Mouse (Mus musculus) hindbrain, embryonic 16.5 days (tissue): Measurements from ENCODE around the gene Nme6. TPM values are rescaled to one million over a fixed set of nuclear protein-coding genes. Genes with fewer than 3 reads are reported as not detected.

Experiments used
- ATAC-seq: fragments of 200-750 bp; cut with Nextera tagmentation; 2 replicates; pipeline ENCODE4 v1.8.0; 2017; ENCODE audit warnings: moderate TSS enrichment, moderate library complexity
- H3K27ac ChIP-seq: fragments of 300-500 bp; sonication (generic); 2 replicates; pipeline ENCODE4 v1.5.1; 2014; ENCODE audit warnings: low read depth, mild to moderate bottlenecking, control low read depth, low read length, moderate library complexity
- H3K27me3 ChIP-seq: fragments of 300-500 bp; sonication (generic); replicated peaks from 2 replicates; pipeline ENCODE4 v1.6.1; 2014; ENCODE audit warnings: low read length; ENCODE audit not compliant: control insufficient read depth, insufficient read depth
- H3K36me3 ChIP-seq: fragments of 300-500 bp; sonication (generic); 2 replicates; pipeline ENCODE4 v1.6.1; 2014; ENCODE audit warnings: mild to moderate bottlenecking, low read length, moderate library complexity, mixed read lengths; ENCODE audit not compliant: control insufficient read depth, insufficient read depth
- H3K4me1 ChIP-seq: fragments of 300-500 bp; sonication (generic); 2 replicates; pipeline ENCODE4 v1.6.1; 2014; ENCODE audit warnings: low read depth, low read length; ENCODE audit not compliant: control insufficient read depth, insufficient read depth
- H3K4me2 ChIP-seq: fragments of 300-500 bp; sonication (generic); 2 replicates; pipeline ENCODE4 v1.6.1; 2014; ENCODE audit warnings: mild to moderate bottlenecking, low read length, control low read depth, moderate library complexity
- H3K4me3 ChIP-seq: fragments of 300-500 bp; sonication (generic); 2 replicates; pipeline ENCODE4 v1.5.1; 2014; ENCODE audit warnings: mild to moderate bottlenecking, low read length, control low read depth, moderate library complexity
- H3K9ac ChIP-seq: fragments of 300-500 bp; sonication (generic); 2 replicates; pipeline ENCODE4 v1.6.1; 2014; ENCODE audit warnings: low read depth, mild to moderate bottlenecking, control low read depth, low read length, moderate library complexity
- H3K9me3 ChIP-seq: fragments of 300-500 bp; sonication (generic); 2 replicates; pipeline ENCODE4 v1.6.1; 2014; ENCODE audit warnings: mild to moderate bottlenecking, low read length, moderate library complexity; ENCODE audit not compliant: control insufficient read depth
- WGBS: fragments of 180-500 bp; shearing (Covaris S2); extraction: QIAGEN DNeasy Blood & Tissue Kit; methylation state at CpG from one replicate; pipeline ENCODE4 v1.1.7; 2014; 5-methylcytosine and 5-hydroxymethylcytosine counted together
- polyA plus RNA-seq: library from polyadenylated mRNA; unstranded; fragments of >200 nt; fragmentation: Nextera tagmentation; extraction: Ambion mirVana; gene quantifications from 2 replicates; pipeline ENCODE4 v1.2.1, GENCODE M21; 2015

Nme6 gene
- polyA plus RNA-seq, 1 experiment from 2014 or later = 77.5 TPM

GRCm38 (mm10) chr9:109811980-109812379 is 20.6 kb upstream of the Nme6 start, which contains the start of gene Spink8:
Spink8 (plus strand) TSS chr9:109812280.
- no peak within 1 kb of the TSS for H3K4me2 ChIP-seq
- ATAC-seq = no peak
- H3K27ac ChIP-seq = no peak within 1 kb of the TSS
- H3K4me1 ChIP-seq = peaks cover 5% of the 10 kb centered on the region; the same call in 1 of the 2 replicates
- 48% methylated on average over 1 of the region's 1 CpGs for WGBS
- no peaks in the 10 kb centered on the region for H3K9me3 ChIP-seq
- no peaks in the 10 kb centered on the region for H3K36me3 ChIP-seq
- H3K4me3 ChIP-seq = no peak within 1 kb of the TSS
- H3K27me3 ChIP-seq = no peaks in the 10 kb centered on the region
- H3K9ac ChIP-seq = no peak within 1 kb of the TSS

DNA sequence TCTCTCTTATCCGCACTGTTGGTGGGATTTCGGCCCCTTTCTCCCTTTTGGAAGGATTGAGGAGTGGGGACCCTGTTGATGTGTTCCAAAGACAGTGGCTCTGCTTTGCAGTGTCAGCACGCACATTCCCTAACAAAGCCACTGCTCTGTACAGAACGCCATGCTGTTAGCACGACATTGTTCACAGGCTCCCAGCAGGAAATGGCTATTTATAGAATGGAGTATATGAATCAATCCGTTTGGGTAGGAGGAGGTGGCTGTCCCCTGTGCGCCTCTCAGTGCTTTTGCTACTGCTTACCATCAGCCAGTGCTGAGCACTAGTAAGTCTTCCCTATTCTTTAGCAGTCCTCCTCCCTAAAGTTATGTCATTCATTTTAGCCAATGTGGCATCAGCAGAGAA is 19.1 kb upstream of the Nme6 start:
- H3K27me3 ChIP-seq = no peaks in the 10 kb centered on the region
- peak; percentile 69 for ATAC-seq
- H3K4me2 ChIP-seq = peak overlapping the region; percentile 12
- H3K27ac ChIP-seq = peak overlapping the region; percentile 39; the same call in 1 of the 2 replicates
- 31% methylated on average over 7 of the region's 7 CpGs for WGBS
- no peak overlapping the region for H3K4me3 ChIP-seq
- no peaks in the 10 kb centered on the region for H3K36me3 ChIP-seq
- no peak overlapping the region for H3K9ac ChIP-seq
- no peaks in the 10 kb centered on the region for H3K9me3 ChIP-seq
- peaks cover 5% of the 10 kb centered on the region; the same call in 1 of the 2 replicates for H3K4me1 ChIP-seq

DNA sequence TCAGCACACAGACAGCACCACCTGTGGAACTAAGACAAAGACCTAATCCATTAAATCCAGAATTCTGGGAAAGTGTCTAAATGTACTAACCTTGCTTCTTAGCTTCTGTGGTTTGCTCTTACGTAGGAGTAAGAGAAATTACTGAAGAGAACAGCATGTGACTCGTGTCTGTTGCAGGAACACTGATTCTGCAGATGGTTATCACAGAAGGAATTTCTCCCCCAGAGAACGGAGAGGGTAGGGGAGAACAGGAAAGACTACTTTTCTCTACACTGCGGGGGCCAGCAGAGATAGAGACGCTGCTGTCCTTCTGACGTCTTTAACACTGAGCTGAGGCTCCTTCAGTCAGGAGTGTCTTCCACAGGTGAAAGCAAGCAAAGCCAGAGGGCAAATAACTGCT is 16.2 kb upstream of the Nme6 start:
- Histone ChIP-seq H3K36me3 (no peaks in the 10 kb centered on the region), H3K27ac (no peak overlapping the region), H3K27me3 (no peaks in the 10 kb centered on the region), H3K4me1 (peaks cover 5% of the 10 kb centered on the region; the same call in 1 of the 2 replicates), H3K4me3 (no peak overlapping the region), H3K4me2 (no peak overlapping the region), H3K9ac (no peak overlapping the region), H3K9me3 (no peaks in the 10 kb centered on the region)
- ATAC-seq = no peak
- 69% methylated on average over 6 of the region's 6 CpGs for WGBS

- Histone ChIP-seq H3K9me3 (no peaks in the 10 kb centered on the region), H3K9ac (no peak overlapping the region), H3K4me2 (no peak overlapping the region), H3K4me1 (no peaks in the 10 kb centered on the region), H3K36me3 (no peaks in the 10 kb centered on the region), H3K27me3 (no peaks in the 10 kb centered on the region), H3K4me3 (no peak overlapping the region), H3K27ac (no peak overlapping the region)
- 75% methylated on average over 4 of the region's 4 CpGs for WGBS
- no peak for ATAC-seq
These were observed 6.8 kb upstream of the Nme6 start for GRCm38 (mm10) chr9:109825739-109826138.

- Histone ChIP-seq H3K4me2 (no peak overlapping the region), H3K4me3 (no peak overlapping the region), H3K9me3 (no peaks in the 10 kb centered on the region), H3K4me1 (no peaks in the 10 kb centered on the region), H3K27ac (no peak overlapping the region), H3K27me3 (no peaks in the 10 kb centered on the region), H3K9ac (no peak overlapping the region), H3K36me3 (no peaks in the 10 kb centered on the region)
- WGBS = 76% methylated on average over 5 of the region's 5 CpGs
- no peak for ATAC-seq
These were observed 6.4 kb upstream of the Nme6 start for GRCm38 (mm10) chr9:109826181-109826580.

- Histone ChIP-seq H3K9ac (peak overlapping the region; percentile 71), H3K27ac (no peak overlapping the region; the same call in 1 of the 2 replicates), H3K4me2 (peak overlapping the region; percentile 83), H3K36me3 (no peaks in the 10 kb centered on the region), H3K27me3 (no peaks in the 10 kb centered on the region), H3K9me3 (no peaks in the 10 kb centered on the region), H3K4me1 (peaks cover 9% of the 10 kb centered on the region), H3K4me3 (peak overlapping the region; percentile 58)
- WGBS = 14% methylated on average over 6 of the region's 6 CpGs
- peak; percentile 63 for ATAC-seq
These were observed 501 bp downstream of the Nme6 start for GRCm38 (mm10) chr9:109833088-109833412.

DNA sequence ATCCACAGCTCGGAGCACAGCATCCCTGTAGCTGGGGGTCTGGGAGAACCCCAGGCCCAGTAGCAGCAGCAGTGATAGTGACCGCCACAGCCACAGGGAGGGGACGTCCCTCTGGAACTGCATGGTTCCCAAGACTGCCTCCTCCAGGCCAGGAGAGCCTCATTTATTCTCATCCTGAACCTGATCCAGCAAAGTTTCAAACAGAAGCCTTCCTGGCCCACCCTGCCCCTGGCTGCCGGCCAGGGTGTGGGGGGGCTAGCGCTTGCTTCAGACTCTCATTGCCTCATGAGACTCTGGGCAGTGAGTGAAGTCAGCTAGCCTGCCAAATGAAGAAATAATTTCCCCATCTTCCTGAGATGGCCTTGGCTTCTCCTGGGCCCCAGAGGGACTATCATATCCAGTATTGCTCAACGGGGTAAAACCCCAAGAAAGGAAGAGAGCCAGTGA is 16.8 kb downstream of the Nme6 start, which contains the start of gene Camp:
Gene Camp, minus strand, starts transcription at position 306 of the 447 bp plus-strand sequence.
- Histone ChIP-seq H3K4me3 (no peak within 1 kb of the TSS), H3K4me1 (no peaks in the 10 kb centered on the region), H3K9me3 (no peaks in the 10 kb centered on the region), H3K4me2 (no peak within 1 kb of the TSS), H3K27ac (no peak within 1 kb of the TSS), H3K27me3 (no peaks in the 10 kb centered on the region), H3K36me3 (no peaks in the 10 kb centered on the region), H3K9ac (no peak within 1 kb of the TSS; the same call in 1 of the 2 replicates)
- 0 out of 2 replicates have a peak, but pooled peaks have one; percentile 37 for ATAC-seq
- WGBS = 67% methylated on average over 6 of the region's 6 CpGs

DNA sequence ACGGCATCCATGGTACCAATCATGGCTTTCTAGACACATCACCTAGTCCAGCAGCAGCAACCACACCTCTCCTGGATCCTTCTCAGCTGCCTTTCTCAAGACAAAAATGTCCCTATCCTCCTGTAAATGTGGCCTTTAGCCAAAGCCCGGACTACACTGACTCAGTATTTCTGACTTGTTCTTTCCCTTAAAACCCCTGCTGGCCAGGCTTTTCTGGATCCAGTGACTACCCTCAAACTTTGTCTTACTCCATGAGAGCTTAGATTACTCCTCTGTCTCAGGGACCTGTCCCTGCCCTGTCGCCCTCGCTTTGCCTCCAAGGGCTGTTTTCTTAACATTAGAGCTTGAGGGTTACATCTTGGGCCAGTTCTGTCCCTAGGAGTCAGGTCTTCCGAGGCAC is 17.6 kb downstream of the Nme6 start:
- WGBS = 88% methylated on average over 5 of the region's 5 CpGs
- ATAC-seq = no peak

DNA sequence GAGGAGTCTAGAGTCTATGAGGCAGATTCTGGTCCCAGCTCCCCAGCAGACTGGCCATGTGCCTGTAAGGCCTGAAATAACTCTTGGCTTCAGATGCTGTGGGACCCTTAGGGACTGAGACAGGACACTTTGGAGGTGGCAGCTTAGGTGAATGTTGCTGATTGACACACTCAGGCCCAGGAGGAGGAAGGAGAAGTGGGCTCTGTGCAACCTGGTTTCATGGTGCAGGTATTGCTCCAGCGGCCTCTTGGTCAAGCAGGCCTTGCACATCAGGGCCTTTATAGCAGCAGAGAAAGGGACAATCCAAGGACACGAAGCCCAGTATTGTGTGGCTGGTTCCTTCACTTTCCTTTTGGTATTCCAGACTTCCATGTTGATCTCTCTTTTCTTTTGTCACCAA is 21.8 kb downstream of the Nme6 start:
- Histone ChIP-seq H3K4me2 (no peak overlapping the region), H3K27ac (no peak overlapping the region), H3K36me3 (no peaks in the 10 kb centered on the region), H3K9me3 (no peaks in the 10 kb centered on the region), H3K4me3 (no peak overlapping the region), H3K9ac (no peak overlapping the region), H3K27me3 (no peaks in the 10 kb centered on the region), H3K4me1 (no peaks in the 10 kb centered on the region)
- no peak for ATAC-seq
- 84% methylated on average over 2 of the region's 2 CpGs for WGBS

More for the DNA sequence above, 17.6 kb downstream of the Nme6 start:
- Histone ChIP-seq H3K27me3 (no peaks in the 10 kb centered on the region), H3K9me3 (no peaks in the 10 kb centered on the region), H3K36me3 (no peaks in the 10 kb centered on the region), H3K4me1 (no peaks in the 10 kb centered on the region), H3K4me3 (no peak overlapping the region), H3K4me2 (no peak overlapping the region), H3K27ac (no peak overlapping the region), H3K9ac (no peak overlapping the region)

- no peak overlapping the region for H3K27ac ChIP-seq
- ATAC-seq = no peak
- WGBS = 84% methylated on average over 6 of the region's 6 CpGs
- H3K27me3 ChIP-seq = no peaks in the 10 kb centered on the region
- no peaks in the 10 kb centered on the region for H3K36me3 ChIP-seq
- H3K9me3 ChIP-seq = no peaks in the 10 kb centered on the region
- no peak overlapping the region for H3K4me3 ChIP-seq
- H3K4me1 ChIP-seq = no peaks in the 10 kb centered on the region
- no peak overlapping the region for H3K4me2 ChIP-seq
- no peak overlapping the region for H3K9ac ChIP-seq
These were observed 23.4 kb downstream of the Nme6 start for GRCm38 (mm10) chr9:109855947-109856346.
